In genomic region chr17:84956931-84957486, GRCm38 (mm10) we compare ENCODE assay signal across 8 mouse cellular contexts. TPM values are rescaled to one million over a fixed set of nuclear protein-coding genes. Genes with fewer than 3 reads are reported as not detected.
DNase-seq lines count a peak whose midpoint lies in the region; ATAC-seq lines count a peak whose summit lies in the region.

No protein-coding gene starts in this region.

- peak; percentile 98 for DNase-seq in adipocyte (ENCODE audit: low spot score)
- peak; percentile 85 to 91 for DNase-seq in cerebellum, postnatal 36 days
- DNase-seq in frontal cortex, postnatal 25 days (ENCODE audit: low spot score in 2 of 2) = peak; percentile 80 to 87
- peak; percentile 88 to 96 for DNase-seq in left cerebral cortex, postnatal 14 days (ENCODE audit: low spot score in 2 of 2)
- peak; percentile 74 for DNase-seq in right cerebral cortex, postnatal 14 days
- DNase-seq in urinary bladder, postnatal 25 days (ENCODE audit: low spot score) = peak; percentile 61

- H3K9ac ChIP-seq in hindbrain, embryonic 16.5 days (ENCODE audit: low read depth, low read length) = peak overlapping the region; percentile 72

- ATAC-seq in hindbrain, embryonic 16.5 days = peak; percentile 91
- ATAC-seq in megakaryocyte-erythroid progenitor cell, adult 5-6 weeks (replicated peaks; ENCODE audit: low FRiP score, low TSS enrichment, poor library complexity, severe bottlenecking) = peak; percentile 85

- H3K9me3 ChIP-seq in hindbrain, embryonic 16.5 days (ENCODE audit: control insufficient read depth, low read length) = no peaks in the 10 kb centered on the region

- H3K4me3 ChIP-seq in hindbrain, embryonic 16.5 days (ENCODE audit: low read length) = peak overlapping the region; percentile 56

- peak overlapping the region; percentile 80 for H3K4me2 ChIP-seq in hindbrain, embryonic 16.5 days (ENCODE audit: low read length)

- H3K36me3 ChIP-seq in hindbrain, embryonic 16.5 days (ENCODE audit: control insufficient read depth, insufficient read depth, low read length) = no peaks in the 10 kb centered on the region

- intact Hi-C loops in left cerebral cortex, postnatal 14 days (cut with DNase I) = loop anchor here (5.0 kb wide), 1 partner anchor 80 kb away; no protein-coding TSS in a partner anchor

- no peaks in the 10 kb centered on the region for H3K27me3 ChIP-seq in hindbrain, embryonic 16.5 days (replicated peaks; ENCODE audit: control insufficient read depth, insufficient read depth, low read length)

- peak overlapping the region; percentile 95 for H3K27ac ChIP-seq in hindbrain, embryonic 16.5 days (ENCODE audit: low read depth, low read length)

- WGBS in hindbrain, embryonic 16.5 days = under 1% methylated on average over 24 of the region's 24 CpGs

- H3K4me1 ChIP-seq in hindbrain, embryonic 16.5 days (ENCODE audit: control insufficient read depth, insufficient read depth, low read depth, low read length) = peaks cover 23% of the 10 kb centered on the region

RNA-seq across cellular contexts. Expression of gene Ppm1b, which starts 0.5 kb away (rescaled TPM):
- 72.8 and 74.5 TPM in 2 replicates for polyA plus RNA-seq in hindbrain, embryonic 16.5 days (2015; fragmentation: Nextera tagmentation; extraction: Ambion mirVana)
- 100 to 1,000 TPM; 116 to 123 TPM for total RNA-seq in left cerebral cortex, postnatal 14 days (2021)
- total RNA-seq in megakaryocyte-erythroid progenitor cell, adult 5-6 weeks (2014; fragmentation: Nextera tagmentation) = 62.9 and 73.2 TPM in 2 replicates
- total RNA-seq in megakaryocyte-erythroid progenitor cell, adult 5-6 weeks (2017) = 51.3 and 68.7 TPM in 2 replicates

Comparison
In these comparisons a context has a peak if more than half of its experiments do, and no peak if none do; other contexts are left out.
1. Peak in every context shown above with its lines: DNase-seq, ATAC-seq, H3K4me3 ChIP-seq and H3K27ac ChIP-seq.